Mouse (Mus musculus) brown adipose tissue, adult 24 weeks (tissue): ENCODE results near the gene Arl16. TPM values are rescaled to one million over a fixed set of nuclear protein-coding genes. Genes with fewer than 3 reads are reported as not detected.
"Not testable (repeated sequence)": the region's sequence is repeated elsewhere in the genome, so short reads cannot be mapped to it uniquely, and the experiment has no call there.

Experiments
- H3K27ac ChIP-seq: fragments of 200-500 bp; replicated peaks from 2 replicates; pipeline ENCODE4 v1.5.1; 2012; ENCODE audit warnings: low read depth, mild to moderate bottlenecking, low read length
- H3K4me1 ChIP-seq: fragments of 200-500 bp; 2 replicates; pipeline ENCODE4 v1.6.1; 2012; ENCODE audit warnings: low read length, mixed read lengths; ENCODE audit not compliant: control insufficient read depth, insufficient read depth, insufficient read length
- H3K4me3 ChIP-seq: fragments of 200-500 bp; 2 replicates; pipeline ENCODE4 v1.5.1; 2012; ENCODE audit warnings: low read depth, mild to moderate bottlenecking, low read length, moderate library complexity; ENCODE audit not compliant: insufficient read depth
- polyA plus RNA-seq: library from polyadenylated mRNA; stranded (reverse); fragments of >200 nt; gene quantifications from 2 replicates; pipeline ENCODE4 v1.2.4, GENCODE M21; 2012; ENCODE audit not compliant: missing spikeins, insufficient read depth, insufficient read length

The Arl16 gene
- 11.4 and 20.4 TPM in 2 replicates for polyA plus RNA-seq

DNA sequence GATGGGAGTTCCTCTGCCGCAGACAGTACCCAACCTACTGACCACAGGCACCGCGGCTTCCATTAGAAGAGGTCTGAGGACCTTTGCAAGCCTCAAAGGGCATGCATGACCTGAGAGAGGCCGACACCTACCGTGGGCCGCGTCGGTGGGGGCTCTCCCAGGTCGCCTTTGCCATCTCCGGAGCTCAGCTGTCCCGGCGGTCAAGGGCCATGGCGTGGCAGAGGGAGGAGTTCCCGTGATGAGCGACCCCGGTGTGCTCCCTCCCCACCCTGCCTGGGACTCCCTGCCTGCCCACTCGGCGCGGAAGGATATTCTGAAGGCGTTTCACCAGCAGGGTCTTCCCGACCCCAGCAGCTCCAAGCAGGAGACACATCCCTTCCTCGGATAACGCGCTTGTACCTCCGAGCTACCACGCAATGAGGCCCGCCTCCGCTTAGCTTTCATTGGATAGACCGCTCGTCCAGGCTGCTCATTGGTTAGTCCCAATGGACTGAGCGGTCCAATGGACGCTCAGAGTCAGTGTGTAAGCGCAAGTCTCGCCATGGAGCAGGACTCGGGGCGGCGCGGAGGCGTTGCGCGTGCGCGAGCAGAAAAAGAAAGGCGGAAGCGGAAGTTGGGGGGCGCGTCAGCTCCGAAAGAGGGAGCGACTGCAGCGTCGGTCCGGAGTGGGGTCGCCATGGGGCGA, at the start of gene Arl16:
TSS of gene Arl16 (minus strand) at position 557 of the 685 bp plus-strand sequence.
- Histone ChIP-seq H3K4me1 (peaks cover 2% of the 10 kb centered on the region; the same call in 1 of the 2 replicates), H3K4me3 (peak within 1 kb of the TSS; percentile 89), H3K27ac (peak within 1 kb of the TSS; percentile 27; the same call in 1 of the 2 replicates)

- Histone ChIP-seq H3K4me3 (no peak overlapping the region), H3K4me1 (peaks cover 3% of the 10 kb centered on the region; the same call in 1 of the 2 replicates)
These were observed 49.7 kb upstream of the Arl16 start for GRCm38 (mm10) chr11:120517147-120517546.

GRCm38 (mm10) chr11:120515611-120516010, 48.2 kb upstream of the Arl16 start:
- Histone ChIP-seq H3K4me1 (peaks cover 3% of the 10 kb centered on the region; the same call in 1 of the 2 replicates), H3K27ac (no peak overlapping the region), H3K4me3 (no peak overlapping the region)

More at GRCm38 (mm10) chr11:120517147-120517546, 49.7 kb upstream of the Arl16 start:
- H3K27ac ChIP-seq, result no peak overlapping the region

- H3K4me3 ChIP-seq, H3K4me1 ChIP-seq, H3K27ac ChIP-seq: not testable (repeated sequence)
These were observed 46.9 kb upstream of the Arl16 start for GRCm38 (mm10) chr11:120514262-120514661.

DNA sequence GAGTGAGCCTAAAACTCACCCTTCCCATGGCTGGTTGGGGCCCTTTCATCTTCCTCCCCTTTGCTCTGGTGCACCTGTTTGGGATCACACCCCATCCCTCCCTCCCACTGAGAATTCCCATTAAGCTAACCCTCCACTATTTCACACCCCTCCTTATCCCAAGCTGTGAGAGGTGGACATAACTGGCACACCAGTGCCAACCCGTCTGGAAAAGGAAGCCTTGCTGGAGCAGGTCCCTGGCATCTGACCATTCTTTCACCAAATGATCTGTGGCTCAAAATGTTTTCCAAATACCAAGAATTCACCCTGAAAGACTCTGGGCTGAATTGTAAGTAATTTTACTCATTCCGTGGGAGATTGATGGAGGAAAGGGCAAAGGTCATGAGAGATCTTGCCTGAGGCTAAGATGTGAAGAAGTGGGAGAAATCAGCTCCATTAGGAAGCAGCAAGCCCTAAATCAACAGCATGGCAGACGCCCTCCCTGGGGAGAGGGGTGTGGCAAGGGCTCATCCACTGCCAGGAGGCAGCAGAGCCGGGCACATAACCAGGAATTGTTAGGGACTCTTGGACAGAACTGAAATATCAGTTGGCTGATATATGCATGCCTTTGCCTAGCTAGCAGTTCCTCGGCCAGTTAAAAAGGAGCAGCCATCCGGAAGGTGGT, 45.5 kb upstream of the Arl16 start:
- no peak overlapping the region for H3K27ac ChIP-seq
- H3K4me1 ChIP-seq, result peaks cover 2% of the 10 kb centered on the region; the same call in 1 of the 2 replicates
- H3K4me3 ChIP-seq, result no peak overlapping the region

- H3K4me3 ChIP-seq, result peak overlapping the region; percentile 36
- H3K4me1 ChIP-seq, result peaks cover 2% of the 10 kb centered on the region; the same call in 1 of the 2 replicates
- peak overlapping the region; percentile 41; the same call in 1 of the 2 replicates for H3K27ac ChIP-seq
These were observed 43.1 kb upstream of the Arl16 start for GRCm38 (mm10) chr11:120510375-120511030.

- H3K4me1 ChIP-seq, result peaks cover 2% of the 10 kb centered on the region; the same call in 1 of the 2 replicates
- peak overlapping the region; percentile 41; the same call in 1 of the 2 replicates for H3K27ac ChIP-seq
These were observed 42.5 kb upstream of the Arl16 start for GRCm38 (mm10) chr11:120509940-120510339.

GRCm38 (mm10) chr11:120508290-120508870, 41.0 kb upstream of the Arl16 start:
- peaks cover 2% of the 10 kb centered on the region; the same call in 1 of the 2 replicates for H3K4me1 ChIP-seq
- no peak overlapping the region for H3K4me3 ChIP-seq
- no peak overlapping the region for H3K27ac ChIP-seq

More at GRCm38 (mm10) chr11:120509940-120510339, 42.5 kb upstream of the Arl16 start:
- H3K4me3 ChIP-seq, result peak overlapping the region; percentile 36; the same call in 1 of the 2 replicates

DNA sequence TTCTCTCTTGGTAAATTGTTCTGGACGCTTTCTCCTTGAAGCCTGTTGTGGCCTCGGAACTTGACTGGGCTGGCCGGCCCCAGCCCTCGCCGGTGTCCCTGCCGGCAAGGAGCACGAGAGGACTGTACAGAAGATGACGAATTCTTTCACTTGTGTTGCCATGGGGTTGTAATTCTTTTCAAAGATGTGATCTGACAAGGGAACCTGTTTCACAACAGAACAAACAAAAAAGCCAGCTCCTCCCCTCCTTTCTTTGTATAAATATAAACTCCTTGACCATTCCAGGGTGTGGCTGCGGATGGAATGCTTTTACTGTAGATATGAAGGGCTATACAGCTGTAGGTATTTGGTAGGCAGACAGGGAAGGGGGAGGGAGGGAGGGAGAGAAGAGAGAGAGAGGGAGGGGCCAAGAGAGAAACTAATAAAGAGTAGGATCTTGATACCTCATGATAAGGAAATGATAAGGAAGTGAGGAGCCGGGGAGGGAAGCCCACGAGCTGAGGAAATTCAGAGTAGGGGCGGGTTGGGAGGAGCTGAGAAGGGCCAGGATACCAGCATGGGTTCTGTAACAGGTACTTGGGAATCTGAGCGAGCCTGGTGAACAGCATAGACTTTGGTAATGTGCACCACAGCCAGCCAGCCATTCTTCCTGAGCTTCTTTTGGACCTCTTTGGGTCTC, 40.3 kb upstream of the Arl16 start:
- no peak overlapping the region for H3K4me3 ChIP-seq
- no peak overlapping the region for H3K27ac ChIP-seq
- peaks cover 2% of the 10 kb centered on the region; the same call in 1 of the 2 replicates for H3K4me1 ChIP-seq

DNA sequence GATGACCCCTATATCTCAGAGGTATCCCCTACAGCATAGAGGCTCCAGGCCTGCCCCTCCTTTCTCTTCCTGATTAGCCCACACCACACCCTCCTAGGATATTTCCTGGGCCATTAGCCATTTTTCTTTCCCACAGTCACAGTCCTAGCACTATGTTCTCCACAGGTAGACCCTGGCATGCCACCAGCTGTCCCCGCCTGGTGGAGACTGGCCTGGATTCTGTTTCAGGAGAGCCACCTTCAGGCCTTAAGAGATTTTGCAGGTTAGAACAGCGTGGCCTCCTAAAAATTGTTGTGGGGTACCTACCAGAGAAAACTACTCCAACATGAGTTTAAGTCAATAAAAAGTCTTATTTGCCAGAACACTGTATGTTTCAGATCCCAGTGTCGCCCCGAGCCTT, 39.5 kb upstream of the Arl16 start:
- H3K4me1 ChIP-seq, result peaks cover 2% of the 10 kb centered on the region; the same call in 1 of the 2 replicates
- no peak overlapping the region for H3K27ac ChIP-seq
- H3K4me3 ChIP-seq, result no peak overlapping the region

- Histone ChIP-seq H3K4me3 (no peak overlapping the region), H3K4me1 (peaks cover 2% of the 10 kb centered on the region; the same call in 1 of the 2 replicates), H3K27ac (no peak overlapping the region)
These were observed 38.3 kb upstream of the Arl16 start for GRCm38 (mm10) chr11:120505661-120506060.

DNA sequence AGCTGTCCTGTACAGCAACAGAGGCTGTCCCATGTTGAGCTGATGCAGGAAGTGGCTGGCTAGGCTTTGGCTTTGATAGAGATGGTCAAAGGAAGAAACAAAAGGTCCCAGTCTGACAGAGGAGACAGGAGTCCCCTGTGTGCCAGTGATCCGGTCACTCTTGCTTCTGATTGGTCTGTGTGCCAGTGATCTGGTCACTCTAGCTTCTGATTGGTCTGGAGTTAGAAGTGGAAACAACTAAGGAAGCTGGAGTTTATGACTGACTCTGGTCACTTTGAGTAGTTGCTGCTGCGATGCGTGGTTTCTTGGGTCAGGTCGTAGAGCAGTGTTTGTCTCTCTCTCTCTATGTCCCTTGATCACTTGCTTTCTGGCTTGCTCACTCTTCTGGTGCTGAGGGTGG, 34.3 kb upstream of the Arl16 start:
- no peak overlapping the region for H3K27ac ChIP-seq
- H3K4me1 ChIP-seq, result no peaks in the 10 kb centered on the region; the same call in 1 of the 2 replicates
- H3K4me3 ChIP-seq, result no peak overlapping the region

DNA sequence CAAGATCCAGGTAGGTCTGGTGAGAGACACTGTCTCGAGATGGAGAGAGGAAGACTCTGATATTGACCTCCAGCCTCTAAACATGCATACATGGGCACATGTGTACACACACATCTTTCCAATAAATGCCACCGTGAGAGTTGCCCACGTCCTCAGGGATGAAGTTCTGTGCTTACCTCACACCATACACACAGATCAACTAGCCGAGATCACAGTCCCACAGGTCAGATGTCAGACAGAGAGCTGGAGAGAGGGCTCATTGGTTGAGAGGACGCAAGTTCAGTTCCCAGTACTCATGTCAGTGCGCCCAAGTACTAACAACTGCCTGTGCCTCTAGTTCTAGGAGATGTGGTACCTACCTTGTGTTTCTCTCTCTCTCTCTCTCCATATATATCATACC, 33.6 kb upstream of the Arl16 start:
- Histone ChIP-seq H3K4me1 (no peaks in the 10 kb centered on the region; the same call in 1 of the 2 replicates), H3K27ac (no peak overlapping the region), H3K4me3 (no peak overlapping the region)

- no peak overlapping the region for H3K27ac ChIP-seq
- no peak overlapping the region for H3K4me3 ChIP-seq
- H3K4me1 ChIP-seq, result no peaks in the 10 kb centered on the region; the same call in 1 of the 2 replicates
These were observed 33.0 kb upstream of the Arl16 start for GRCm38 (mm10) chr11:120500357-120500756.
